Comparison of ENCODE assay signal across 14 mouse cellular contexts in genomic region chr13:85310483-85310882, GRCm38 (mm10).
"Had no signal": no experiment of that assay in that cellular context is flagged by ENCODE, and none has a peak within 500 bp of the region (broad histone marks: within the 10 kb centered on the region; RNA-seq: fewer than 3 reads in every experiment).

No protein-coding gene starts in this region.

- DNase-seq: lung, adult 18-20 months; lung, postnatal 10 days; lung, postnatal 4 days; spleen, adult 18-20 months; thymus, adult 18-20 months; thymus, postnatal 14 days; thymus, postnatal 36 days had no signal

- H3K4me3 ChIP-seq: midbrain, embryonic 10.5 days; midbrain, embryonic 12.5 days; myocyte; neural tube, embryonic 13.5 days; neural tube, embryonic 15.5 days had no signal

- H3K27ac ChIP-seq: midbrain, embryonic 10.5 days; midbrain, embryonic 12.5 days; neural tube, embryonic 13.5 days; neural tube, embryonic 15.5 days had no signal

- H3K4me1 ChIP-seq: midbrain, embryonic 10.5 days; midbrain, embryonic 12.5 days; neural tube, embryonic 13.5 days; neural tube, embryonic 15.5 days had no signal

- H3K9me3 ChIP-seq: midbrain, embryonic 10.5 days; midbrain, embryonic 12.5 days; neural tube, embryonic 13.5 days; neural tube, embryonic 15.5 days had no signal

- H3K9ac ChIP-seq: lung, embryonic 14.5 days; midbrain, embryonic 12.5 days; neural tube, embryonic 13.5 days; neural tube, embryonic 15.5 days had no signal

- H3K36me3 ChIP-seq: midbrain, embryonic 10.5 days; midbrain, embryonic 12.5 days; neural tube, embryonic 13.5 days; neural tube, embryonic 15.5 days had no signal

- ATAC-seq: midbrain, embryonic 16.5 days had no signal

- H3K4me2 ChIP-seq: lung, embryonic 14.5 days; midbrain, embryonic 12.5 days; neural tube, embryonic 13.5 days; neural tube, embryonic 15.5 days had no signal

- H3K27me3 ChIP-seq: midbrain, embryonic 12.5 days; neural tube, embryonic 13.5 days; neural tube, embryonic 15.5 days had no signal
